Mouse (Mus musculus): ENCODE results near the gene Ccl7.

Ccl7 gene

DNA sequence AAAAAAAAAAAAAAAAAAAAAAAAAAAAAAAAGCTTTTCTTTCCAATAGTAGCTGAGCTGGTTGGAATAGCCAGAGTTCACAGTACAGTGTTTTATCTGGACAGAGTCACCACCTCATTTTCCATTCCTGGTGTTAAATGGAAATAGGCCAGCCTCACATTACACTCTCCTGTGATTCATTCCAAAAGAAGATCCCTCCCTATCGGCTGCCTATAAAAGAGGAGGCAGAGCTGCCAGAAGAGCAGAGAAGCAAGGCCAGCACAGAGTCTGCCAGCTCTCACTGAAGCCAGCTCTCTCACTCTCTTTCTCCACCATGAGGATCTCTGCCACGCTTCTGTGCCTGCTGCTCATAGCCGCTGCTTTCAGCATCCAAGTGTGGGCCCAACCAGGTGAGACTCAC, at the start of gene Ccl7:
Ccl7 (plus strand) TSS at position 242 of the 400 bp plus-strand sequence.
- DNase-seq, result no peak

DNA sequence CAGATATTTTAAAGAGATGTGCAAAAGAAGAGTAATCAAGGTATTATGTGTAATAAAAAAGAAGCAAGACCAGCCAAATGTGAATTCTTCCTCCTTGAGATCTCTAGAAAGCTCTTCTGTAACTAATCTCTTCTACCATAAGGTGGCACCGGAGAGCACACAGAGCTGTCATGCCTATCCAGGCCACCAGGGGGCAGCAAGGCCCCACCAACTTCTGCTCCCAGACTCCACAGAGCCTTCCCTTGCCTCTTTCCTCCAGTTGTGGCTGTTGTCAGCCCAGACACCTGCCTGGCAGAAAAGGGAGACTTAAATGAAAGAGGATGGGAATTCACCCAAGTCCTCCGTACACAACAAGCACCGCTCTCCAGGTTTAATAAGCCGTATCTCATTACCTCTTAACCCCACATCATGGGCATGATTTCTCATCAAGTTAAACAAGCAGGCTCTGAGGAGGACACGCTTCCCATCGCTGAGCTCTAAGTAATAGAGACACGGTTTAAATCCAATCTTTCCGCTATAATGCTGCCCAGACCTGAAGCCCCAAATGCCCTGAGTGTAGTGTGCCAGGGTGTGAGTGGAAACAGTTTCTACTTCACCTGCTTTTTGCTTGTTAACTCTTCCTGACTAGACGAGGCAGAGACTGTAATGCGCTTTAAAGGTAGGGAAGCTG, 49.2 kb upstream of the Ccl7 start:
- DNase-seq, result peak; percentile 25

DNA sequence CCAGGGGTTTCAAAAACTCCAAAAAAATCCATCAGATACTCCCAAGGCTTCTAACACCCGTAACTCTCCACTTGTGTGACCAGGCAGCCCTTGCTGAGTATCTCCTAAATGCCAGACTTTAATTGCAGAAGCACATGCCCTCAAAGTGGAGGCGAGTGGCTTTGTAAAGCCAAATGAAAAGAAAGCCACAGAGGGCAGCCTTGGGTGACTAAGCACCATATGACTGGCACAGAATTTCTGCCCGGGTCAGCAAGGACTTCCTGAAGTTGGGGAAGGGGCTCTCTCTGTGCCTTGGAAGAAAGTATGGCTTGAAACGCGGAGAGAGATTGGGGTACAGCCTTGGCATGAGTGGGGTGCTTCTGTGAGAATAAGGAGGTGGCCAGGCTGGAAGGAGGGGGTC, 48.4 kb upstream of the Ccl7 start:
- no peak for DNase-seq

DNA sequence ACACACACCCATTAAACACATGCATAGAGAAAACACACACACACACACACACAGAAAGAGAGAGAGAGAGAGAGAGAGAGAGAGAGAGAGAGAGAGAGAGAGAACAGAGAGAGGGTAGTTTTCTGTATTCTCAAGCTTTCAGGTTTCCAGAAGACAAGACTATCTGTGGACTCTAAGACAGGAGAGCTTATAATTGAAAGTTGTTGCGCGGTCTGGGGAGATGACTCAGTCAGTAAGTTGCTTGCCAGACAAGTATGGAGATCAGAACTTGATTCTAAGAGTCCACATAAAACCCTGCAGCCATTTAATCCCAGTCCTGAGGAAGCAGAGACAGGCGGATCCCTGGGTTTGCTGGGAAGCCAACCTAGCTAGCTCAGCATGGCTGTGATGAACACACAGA, 46.9 kb upstream of the Ccl7 start:
- DNase-seq, result no peak

DNA sequence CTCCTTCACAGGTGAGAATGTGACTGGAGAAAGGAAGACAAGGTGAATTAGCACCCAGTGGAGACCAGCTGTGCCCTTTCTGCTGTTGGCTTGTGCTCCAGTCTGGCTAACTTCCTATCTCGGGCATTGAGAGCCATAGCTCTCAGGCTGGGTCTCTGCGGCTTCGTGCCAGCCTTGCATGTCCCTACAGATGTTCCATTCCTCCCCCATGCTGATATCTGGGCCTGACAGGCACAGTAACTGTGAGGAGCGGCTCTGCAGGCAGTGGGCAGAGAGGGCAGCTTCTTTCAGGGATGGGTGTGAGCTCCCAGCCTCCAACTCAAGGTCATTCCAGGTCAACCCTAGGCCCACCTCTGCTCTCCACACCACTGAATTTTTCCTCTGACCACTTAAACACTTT, 46.0 kb upstream of the Ccl7 start:
- DNase-seq, result no peak

DNA sequence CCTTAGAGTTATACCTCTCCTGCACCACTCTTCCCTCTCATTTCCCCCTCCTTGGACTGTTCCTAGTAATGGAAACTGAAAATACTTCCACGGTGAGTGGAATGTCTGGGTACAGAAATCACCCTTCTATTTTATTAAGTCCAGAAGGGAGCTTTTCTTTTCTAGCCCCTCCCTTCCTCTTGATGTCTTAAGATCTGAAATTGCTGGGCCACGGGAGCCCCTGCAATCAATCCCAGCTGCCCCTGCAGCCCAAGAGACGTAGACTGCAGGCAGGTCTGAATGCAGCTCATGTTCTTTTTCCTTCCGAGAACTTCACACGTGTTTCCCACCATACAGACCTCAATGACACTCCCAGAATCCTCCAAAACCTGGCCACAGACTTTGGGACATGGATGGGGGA, 44.9 kb upstream of the Ccl7 start:
- no peak for DNase-seq

DNA sequence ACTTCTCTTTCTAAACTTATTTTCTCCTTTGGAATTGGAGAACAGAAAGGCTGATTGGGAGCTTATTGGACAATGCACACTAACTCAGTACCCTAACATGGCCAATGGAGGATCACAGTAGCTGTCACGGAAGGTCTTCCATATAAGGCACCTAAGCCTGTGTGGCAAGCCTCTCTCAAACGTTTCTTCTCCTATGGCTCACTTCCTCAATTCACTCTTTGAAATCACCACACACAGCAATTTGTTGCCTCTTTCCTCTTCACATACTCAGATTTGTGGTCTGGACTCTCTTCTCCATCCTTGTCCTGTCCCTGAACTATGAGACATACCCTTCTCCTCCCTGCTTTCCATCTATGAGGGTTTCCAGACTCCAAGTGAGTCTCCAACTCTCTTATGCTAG, 40.7 kb upstream of the Ccl7 start:
- DNase-seq, result no peak

DNA sequence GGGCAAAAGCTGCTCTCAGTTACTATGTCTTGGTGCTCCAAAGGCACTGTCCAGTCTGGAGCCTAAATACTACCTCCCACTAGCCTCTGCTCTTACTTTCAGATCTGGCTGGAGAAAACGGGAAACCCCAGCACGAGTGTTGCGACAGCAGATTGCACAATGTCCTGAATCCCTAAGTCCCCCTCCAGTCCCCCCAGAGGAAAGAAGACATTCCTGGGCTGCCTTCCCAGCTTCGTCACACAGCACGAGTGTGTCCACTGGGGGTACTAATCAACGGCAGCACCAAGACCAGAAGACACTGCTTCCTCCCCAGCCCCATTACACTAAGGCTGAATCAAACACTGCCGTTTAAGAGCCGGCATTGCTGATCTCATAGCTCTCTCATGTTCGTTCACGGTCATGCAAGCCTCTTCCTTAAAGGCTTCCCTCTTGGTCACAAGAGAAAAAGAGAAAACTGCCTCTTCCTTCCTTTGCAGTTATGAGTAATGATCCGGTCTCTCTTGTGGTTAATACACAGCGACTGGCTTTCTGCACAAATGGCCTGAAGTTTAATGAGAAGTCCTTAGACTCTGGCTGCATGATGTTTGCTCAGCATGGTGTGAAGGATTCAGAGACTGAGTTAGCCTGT, 38.6 kb upstream of the Ccl7 start:
- peak; percentile 51 for DNase-seq

DNA sequence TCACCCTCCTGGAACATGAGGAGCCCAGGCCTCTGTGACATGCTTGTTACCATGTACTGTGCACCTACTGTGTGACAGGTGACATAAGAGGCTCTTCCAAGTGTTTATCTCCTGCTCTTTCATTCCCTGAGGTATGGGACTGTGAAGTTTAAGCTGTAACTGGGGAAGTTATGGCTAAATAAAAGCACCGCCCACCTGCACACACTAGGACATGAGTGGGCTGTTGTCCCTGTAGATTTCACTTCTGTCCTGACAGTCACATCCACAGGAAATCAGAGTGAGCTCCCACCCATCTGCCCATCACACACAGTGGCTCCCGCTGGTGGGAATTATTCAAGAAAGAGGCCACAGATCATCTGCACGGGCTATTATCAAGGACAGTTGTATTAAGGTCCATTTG, 35.4 kb upstream of the Ccl7 start:
- no peak for DNase-seq

DNA sequence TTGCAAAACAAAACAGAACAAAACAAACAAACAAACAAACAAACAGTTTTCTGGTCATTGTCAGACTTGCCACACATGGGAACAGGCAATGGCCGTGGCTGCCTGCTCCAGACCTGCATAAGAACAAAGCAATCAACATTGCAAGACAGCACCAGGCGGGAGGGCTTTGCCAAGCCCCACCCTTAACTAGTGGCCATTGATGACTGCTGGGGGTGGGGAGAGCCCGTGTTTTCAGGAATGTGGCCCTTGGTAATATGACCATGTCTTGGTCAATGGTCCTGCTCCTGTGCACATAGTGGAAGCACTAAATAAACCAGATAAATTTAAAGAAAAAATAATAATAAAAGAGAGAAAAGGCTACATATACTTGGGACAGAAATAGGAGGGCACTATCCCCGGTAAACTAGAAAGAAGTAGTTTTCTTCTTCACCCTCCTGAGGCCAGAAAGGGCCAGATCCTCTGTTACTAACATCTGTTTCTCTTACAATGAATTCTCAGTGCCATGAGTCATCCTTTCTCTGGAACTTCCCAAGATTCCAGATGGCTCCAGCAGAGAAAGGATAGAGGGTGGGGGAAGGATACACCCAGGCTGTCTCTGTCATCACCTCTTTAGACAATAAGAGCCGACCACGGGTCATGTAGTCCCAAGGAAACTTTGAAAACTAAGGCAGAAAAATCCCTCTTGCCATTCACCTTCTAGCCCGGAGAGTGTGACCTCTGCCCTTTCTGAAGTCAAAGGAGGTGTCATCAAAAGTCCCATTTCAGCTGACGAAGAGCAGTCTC, 33.9 kb upstream of the Ccl7 start:
- no peak for DNase-seq

DNA sequence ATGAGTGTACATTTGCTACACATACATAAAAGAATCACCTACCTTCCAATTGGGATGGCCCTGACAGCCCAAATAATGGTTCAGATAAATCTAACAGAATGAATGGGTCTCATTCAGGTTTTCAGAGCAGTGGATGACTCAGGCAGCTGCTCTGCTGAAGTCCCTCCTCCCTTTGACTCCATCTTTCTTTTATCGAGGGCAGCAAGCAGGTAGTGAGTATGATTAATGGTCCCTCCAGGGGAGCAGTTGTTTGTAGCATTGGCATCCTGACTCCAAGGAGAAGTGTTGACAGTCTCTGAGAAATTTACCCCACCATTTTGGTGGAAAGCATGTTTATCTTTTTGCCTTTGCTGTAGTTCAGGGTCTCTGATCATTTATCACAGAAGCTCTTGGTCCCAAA, 31.8 kb upstream of the Ccl7 start:
- DNase-seq, result no peak

DNA sequence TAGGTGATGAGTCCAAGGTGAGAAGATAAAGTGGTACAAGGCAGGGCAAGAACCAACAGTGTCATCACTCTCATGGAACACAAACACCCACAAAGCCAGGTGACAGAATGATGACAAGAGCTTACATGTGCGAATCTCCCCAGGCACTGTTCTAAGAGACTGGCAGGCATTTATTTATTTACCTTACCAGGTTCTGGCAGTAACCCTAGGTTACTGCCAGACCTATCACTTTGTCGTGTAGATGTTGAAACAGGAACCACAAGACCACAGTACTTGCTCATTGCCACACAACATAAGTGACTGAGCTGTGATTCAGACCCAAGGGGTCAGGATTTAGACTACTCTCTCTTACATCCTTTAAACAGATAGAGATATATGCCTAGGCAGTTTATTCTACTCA, 30.4 kb upstream of the Ccl7 start:
- no peak for DNase-seq

DNA sequence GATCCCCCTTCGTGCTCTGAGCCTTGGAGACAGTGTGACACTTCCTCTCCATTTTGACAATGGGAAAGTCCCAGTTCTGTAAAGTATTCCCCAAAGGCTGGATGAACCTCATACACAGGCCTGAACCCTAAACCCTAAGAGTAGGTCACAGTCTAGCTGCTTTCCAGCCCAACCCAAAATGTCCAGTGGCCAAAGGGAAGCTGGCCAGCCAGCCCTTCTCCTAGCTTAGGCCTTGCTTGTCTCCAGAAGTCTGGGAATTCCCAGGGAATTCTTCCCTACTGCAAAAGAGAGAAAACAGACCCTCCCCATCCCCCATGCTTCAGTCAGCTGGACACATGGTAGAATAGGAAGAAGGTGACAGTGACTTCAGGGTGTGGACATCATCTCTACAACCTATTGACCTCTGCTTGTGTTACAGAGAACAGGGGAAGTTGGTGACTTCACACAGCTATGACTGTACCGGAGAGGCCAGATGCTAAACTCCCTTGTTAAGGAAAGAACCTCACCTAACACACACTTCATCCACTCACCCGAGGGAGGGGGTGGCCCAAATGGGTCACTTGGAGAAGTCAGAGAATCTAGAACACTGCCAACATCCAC, 29.2 kb upstream of the Ccl7 start:
- no peak for DNase-seq

DNA sequence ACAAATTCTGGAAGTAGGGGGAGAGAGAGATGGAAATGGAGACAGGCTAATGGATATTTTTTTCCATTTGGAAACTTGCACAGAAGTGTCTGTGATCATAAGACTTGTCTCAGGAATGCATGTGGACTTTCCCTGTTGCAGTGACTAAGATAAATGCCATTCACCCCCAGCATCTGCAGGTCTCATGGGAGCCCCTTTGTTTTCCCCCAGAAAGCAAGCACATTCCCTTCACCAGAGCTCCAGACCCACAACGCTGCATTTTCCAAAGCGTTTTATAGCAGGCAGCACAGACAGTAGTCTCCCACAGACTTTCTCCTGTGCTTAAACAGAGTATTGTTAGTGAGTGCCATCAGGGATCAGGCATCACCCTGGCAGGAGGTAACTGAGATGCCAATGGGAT, 26.1 kb upstream of the Ccl7 start:
- no peak for DNase-seq

DNA sequence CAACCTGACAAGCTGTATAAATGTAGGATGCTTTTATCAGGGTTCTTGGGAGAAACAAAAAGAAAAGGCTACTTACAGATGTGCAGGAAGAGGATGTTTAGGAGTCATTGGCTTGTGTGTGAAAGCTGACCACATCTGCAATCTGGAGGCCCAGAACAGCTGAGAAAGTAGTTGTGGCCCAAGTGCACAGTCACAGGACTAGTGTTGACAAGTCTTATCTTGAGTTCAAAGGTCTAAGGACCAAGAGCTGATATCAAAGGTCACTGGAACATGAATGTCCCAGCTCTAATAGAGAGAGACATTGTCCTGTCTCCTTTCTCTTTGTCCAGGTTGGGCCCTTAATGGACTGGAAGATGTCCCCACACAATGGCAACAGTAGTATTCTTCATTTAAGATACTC, 25.7 kb upstream of the Ccl7 start:
- no peak for DNase-seq

DNA sequence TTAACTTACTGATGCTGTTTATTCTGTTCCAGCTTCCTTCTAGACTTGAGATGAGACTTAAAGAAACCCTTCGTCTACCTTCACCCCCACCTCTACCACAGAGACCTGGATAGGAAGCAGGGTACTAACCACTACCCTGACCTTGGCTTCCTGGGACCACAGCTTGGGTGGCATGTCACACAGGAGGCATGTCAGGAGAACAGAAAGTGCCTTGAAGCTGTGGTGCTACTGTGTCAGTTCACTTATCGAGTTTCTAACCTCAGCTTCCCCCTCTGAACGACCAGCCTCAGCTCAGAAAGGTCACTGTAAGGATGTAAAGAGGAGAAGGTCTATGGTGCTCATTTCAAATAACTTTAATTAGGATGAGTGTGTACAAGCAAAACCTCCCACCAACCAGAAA, 24.1 kb upstream of the Ccl7 start:
- DNase-seq, result no peak

DNA sequence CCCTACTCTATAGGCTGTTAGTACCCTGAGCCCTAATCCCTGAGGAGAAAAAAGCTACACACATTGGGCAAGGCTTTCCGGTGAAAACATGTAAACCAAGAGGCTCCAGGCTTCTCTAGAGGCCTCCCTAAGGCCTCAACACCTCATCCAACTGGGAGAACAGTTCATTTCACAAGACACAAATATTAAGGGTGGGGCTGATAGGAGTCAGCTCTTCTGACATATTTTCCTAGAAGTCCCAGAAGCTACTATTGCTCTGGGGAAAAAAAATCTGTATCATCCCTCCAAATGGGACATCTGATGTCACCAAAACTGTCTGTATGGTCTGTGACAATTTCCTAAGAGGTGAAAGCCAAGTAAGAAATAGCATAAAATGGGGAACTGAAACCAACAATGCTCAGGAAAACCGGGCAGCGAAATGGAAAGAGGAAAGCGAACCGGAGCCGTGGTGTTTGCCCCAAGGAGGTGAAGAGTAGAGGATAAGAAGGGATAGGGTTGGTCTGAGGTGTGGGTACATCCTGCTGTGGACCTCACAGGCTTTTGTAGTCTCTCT, 22.9 kb upstream of the Ccl7 start:
- no peak for DNase-seq

DNA sequence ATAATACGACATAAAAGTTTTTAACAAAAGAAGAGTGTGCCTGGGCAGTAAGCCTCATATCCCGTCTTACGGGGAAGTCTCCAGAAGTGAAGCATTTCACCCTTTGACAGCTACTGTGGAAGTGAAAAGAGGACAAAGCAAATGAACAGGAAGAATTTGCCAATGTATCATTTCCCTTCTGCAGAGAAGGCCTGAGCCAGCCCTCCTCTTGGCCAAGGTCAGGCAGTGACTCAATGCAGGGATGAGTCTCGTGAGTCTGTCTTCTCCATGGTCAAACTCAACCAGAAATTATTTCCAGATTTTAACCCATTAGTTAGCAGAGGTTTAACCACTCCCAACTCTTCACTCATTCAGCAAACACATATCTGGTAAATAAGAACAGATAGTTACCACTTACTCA, 21.7 kb upstream of the Ccl7 start:
- no peak for DNase-seq

DNA sequence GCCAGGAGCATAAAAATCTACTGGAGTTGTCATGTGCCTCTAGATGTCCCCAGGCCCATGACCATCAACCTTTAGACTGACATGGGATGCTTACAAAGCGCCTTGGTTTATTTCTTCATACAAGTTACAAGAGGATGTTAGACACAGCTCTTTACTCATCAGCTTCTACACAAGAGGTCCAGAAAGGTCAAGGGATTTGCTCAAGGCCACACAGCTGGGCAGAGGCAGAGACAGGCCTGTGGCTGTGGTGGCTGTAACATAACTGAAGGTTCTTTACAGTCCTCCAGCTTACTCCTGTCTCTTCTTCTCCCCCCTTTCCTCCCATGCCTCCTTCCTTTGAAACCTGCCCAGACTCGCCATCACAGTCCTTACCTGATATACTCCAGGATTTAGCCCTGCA, 15.3 kb upstream of the Ccl7 start:
- DNase-seq, result no peak

DNA sequence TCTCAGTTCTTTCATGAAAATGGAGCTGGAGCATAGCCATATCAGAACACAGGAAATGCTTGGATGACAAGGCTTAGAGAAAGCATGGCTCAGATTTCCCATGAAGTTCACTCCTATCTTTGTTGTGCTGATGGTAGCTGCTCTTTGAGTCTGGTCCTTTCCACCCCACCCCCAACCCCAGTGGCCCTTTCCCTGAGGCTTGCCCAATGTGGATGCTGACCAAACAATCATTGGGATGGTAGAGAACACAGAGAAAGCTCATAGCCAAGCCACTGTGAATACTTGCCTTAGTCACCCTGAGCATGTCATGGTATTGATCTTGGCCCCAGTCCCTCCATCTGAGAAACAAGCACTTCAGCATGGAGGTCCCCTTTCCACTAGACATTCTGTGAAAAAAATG, 13.4 kb upstream of the Ccl7 start:
- DNase-seq, result no peak

DNA sequence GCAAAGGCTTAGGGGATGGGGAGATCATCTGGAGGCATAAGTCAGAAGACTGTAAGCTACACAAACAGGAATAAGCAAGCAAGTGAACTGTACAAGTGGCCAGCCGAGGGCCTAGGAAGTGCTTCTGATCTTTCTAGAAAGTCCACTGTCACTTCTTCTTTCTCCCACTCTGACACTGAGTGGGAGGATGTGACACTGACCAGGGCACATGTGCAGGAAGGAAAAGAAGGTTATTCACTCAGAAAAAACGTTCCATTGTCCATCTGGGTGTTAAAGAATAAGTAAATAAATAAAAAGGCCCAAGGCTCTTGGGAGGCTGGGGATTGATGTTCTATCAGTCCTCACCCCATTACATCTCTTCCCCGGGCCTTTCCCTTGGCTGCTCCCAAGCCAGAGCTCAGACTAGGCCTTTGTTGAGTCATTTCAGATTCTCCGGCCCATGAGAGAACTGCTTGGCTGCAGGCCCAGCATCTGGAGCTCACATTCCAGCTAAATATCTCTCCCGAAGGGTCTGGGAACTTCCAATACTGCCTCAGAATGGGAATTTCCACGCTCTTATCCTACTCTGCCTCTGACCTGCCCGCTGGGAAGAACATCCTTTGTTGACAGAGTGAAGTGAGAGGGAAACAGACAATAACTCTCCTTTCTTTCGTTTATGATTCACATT, 12.7 kb upstream of the Ccl7 start:
- DNase-seq, result peak; percentile 37

DNA sequence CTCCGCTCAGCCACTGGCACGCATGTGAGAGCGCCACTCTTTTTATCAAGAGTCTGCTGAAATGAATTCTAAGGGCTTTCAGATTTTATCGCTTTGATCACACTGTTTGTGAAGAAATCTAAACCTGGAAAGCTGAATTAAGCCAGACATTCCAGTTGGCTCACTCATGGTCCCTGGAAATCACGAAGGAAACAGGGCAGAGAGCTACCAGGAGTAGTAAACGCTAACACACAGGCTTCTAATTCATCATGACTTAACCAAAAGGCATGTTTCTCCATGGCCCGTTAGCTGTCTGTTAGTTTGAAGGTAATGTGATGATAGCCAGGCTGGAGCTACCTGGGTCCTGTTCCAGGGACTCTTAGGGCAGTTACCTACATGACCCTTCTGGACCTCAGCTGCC, 11.1 kb upstream of the Ccl7 start:
- no peak for DNase-seq

DNA sequence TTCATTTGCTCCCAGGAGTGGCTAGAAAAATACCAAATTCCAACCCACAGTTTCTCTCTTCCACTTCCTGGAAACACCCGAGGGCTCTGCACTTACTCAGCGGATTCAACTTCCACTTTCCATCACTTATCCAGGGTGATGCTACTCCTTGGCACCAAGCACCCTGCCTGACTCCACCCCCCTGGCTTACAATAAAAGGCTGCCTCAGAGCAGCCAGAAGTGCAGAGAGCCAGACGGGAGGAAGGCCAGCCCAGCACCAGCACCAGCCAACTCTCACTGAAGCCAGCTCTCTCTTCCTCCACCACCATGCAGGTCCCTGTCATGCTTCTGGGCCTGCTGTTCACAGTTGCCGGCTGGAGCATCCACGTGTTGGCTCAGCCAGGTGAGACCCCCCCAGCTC, 10.2 kb upstream of the Ccl7 start, which contains the start of gene Ccl2:
Ccl2 (plus strand) TSS at position 216 of the 400 bp plus-strand sequence.
- DNase-seq, result peak; percentile 59
